Mouse (Mus musculus): ENCODE data around the gene Cdk1.
"Not testable (repeated sequence)": the region's sequence is repeated elsewhere in the genome, so short reads cannot be mapped to it uniquely, and the experiment has no call there.

The Cdk1 gene

GRCm38 (mm10) chr10:69352212-69353085 lies at the start of gene Cdk1:
Gene Cdk1, minus strand, starts transcription at chr10:69352938.
- peak; percentile 93 for DNase-seq (ENCODE audit: low read depth)

GRCm38 (mm10) chr10:69399814-69400385 lies 47.2 kb upstream of the Cdk1 start:
- DNase-seq (ENCODE audit: low read depth) = no peak

GRCm38 (mm10) chr10:69398763-69399590 lies 46.2 kb upstream of the Cdk1 start, which contains the start of gene Ank3:
Gene Ank3, plus strand, starts transcription at chr10:69398773.
- DNase-seq (ENCODE audit: low read depth) = no peak

GRCm38 (mm10) chr10:69398197-69398762 lies 45.5 kb upstream of the Cdk1 start:
- no peak for DNase-seq (ENCODE audit: low read depth)

GRCm38 (mm10) chr10:69389511-69389910 lies 36.8 kb upstream of the Cdk1 start:
- no peak for DNase-seq (ENCODE audit: low read depth)

GRCm38 (mm10) chr10:69386767-69387166 lies 34.0 kb upstream of the Cdk1 start:
- DNase-seq (ENCODE audit: low read depth) = no peak

- no peak for DNase-seq (ENCODE audit: low read depth)
These were observed 32.4 kb upstream of the Cdk1 start for GRCm38 (mm10) chr10:69385136-69385535.

- DNase-seq (ENCODE audit: low read depth) = no peak
These were observed 31.9 kb upstream of the Cdk1 start for GRCm38 (mm10) chr10:69384640-69385039.

GRCm38 (mm10) chr10:69383186-69383585 lies 30.4 kb upstream of the Cdk1 start:
- DNase-seq (ENCODE audit: low read depth) = no peak

- no peak for DNase-seq (ENCODE audit: low read depth)
These were observed 22.4 kb upstream of the Cdk1 start for GRCm38 (mm10) chr10:69375154-69375553.

- DNase-seq (ENCODE audit: low read depth) = no peak
These were observed 21.2 kb upstream of the Cdk1 start for GRCm38 (mm10) chr10:69373796-69374550.

- DNase-seq (ENCODE audit: low read depth) = no peak
These were observed 19.3 kb upstream of the Cdk1 start for GRCm38 (mm10) chr10:69372061-69372460.

- no peak for DNase-seq (ENCODE audit: low read depth)
These were observed 18.7 kb upstream of the Cdk1 start for GRCm38 (mm10) chr10:69371441-69371840.

GRCm38 (mm10) chr10:69369321-69369720 lies 16.6 kb upstream of the Cdk1 start:
- no peak for DNase-seq (ENCODE audit: low read depth)

GRCm38 (mm10) chr10:69366877-69367387 lies 14.2 kb upstream of the Cdk1 start:
- no peak for DNase-seq (ENCODE audit: low read depth)

GRCm38 (mm10) chr10:69366208-69366607 lies 13.5 kb upstream of the Cdk1 start:
- no peak for DNase-seq (ENCODE audit: low read depth)

GRCm38 (mm10) chr10:69359666-69360065 lies 6.9 kb upstream of the Cdk1 start:
- DNase-seq (ENCODE audit: low read depth) = no peak

- not testable (repeated sequence) for DNase-seq (ENCODE audit: low read depth)
These were observed 345 bp upstream of the Cdk1 start for GRCm38 (mm10) chr10:69353086-69353479.

GRCm38 (mm10) chr10:69351842-69352211 lies 911 bp downstream of the Cdk1 start:
- DNase-seq (ENCODE audit: low read depth) = no peak

GRCm38 (mm10) chr10:69351071-69351841 lies 1.5 kb downstream of the Cdk1 start:
- DNase-seq (ENCODE audit: low read depth) = no peak

Data from fibroblast of lung, adult 2 months (primary cell).